Mouse (Mus musculus) CH12.LX (cell line): ENCODE results near the gene D11Wsu47e.

ENCODE experiments used
- BHLHE40 ChIP-seq: IDR thresholded peaks from 2 replicates; pipeline ENCODE4 v1.6.1; 2011; ENCODE audit warnings: mild to moderate bottlenecking, low read depth, low read length, improper control_type of control experiment
- CTCF ChIP-seq, 2 experiments: IDR thresholded peaks in 1 of 2; conservative IDR thresholded peaks in 1 of 2; 2 replicates each; pipeline ENCODE4 v1.5.1; 2011 to 2012; ENCODE audit warnings: low read depth in 2 of 2, low read length in 2 of 2, improper control_type of control experiment in 1 of 2, inconsistent platforms in 1 of 2, mild to moderate bottlenecking in 1 of 2, moderate library complexity in 1 of 2
- ETS1 ChIP-seq: conservative IDR thresholded peaks from 2 replicates; pipeline ENCODE4 v1.6.1; 2012; ENCODE audit warnings: low read depth, mild to moderate bottlenecking, inconsistent platforms, low read length, improper control_type of control experiment, moderate library complexity
- GABPA ChIP-seq: IDR thresholded peaks from 2 replicates; pipeline ENCODE4 v1.6.1; 2012; ENCODE audit warnings: low read depth, low read length, improper control_type of control experiment, inconsistent platforms; ENCODE audit not compliant: insufficient replicate concordance
- IRF4 ChIP-seq: IDR thresholded peaks from 2 replicates; pipeline ENCODE4 v1.6.1; 2014; ENCODE audit warnings: low read depth, mild to moderate bottlenecking, inconsistent platforms, low read length, improper control_type of control experiment
- JUND ChIP-seq: conservative IDR thresholded peaks from 2 replicates; pipeline ENCODE4 v1.6.1; 2011; ENCODE audit warnings: low read depth, low read length, improper control_type of control experiment
- MAZ ChIP-seq: IDR thresholded peaks from 2 replicates; pipeline ENCODE4 v1.6.1; 2012; ENCODE audit warnings: low read depth, mild to moderate bottlenecking, inconsistent platforms, low read length, improper control_type of control experiment, moderate library complexity
- NRF1 ChIP-seq: IDR thresholded peaks from 2 replicates; pipeline ENCODE4 v1.6.1; 2014; ENCODE audit warnings: low read depth, mild to moderate bottlenecking, inconsistent platforms, low read length, improper control_type of control experiment, moderate library complexity
- POLR2A ChIP-seq: IDR thresholded peaks from 2 replicates; pipeline ENCODE4 v1.6.1; 2011; ENCODE audit warnings: low read depth, mild to moderate bottlenecking, improper control_type of control experiment, low read length
- TBP ChIP-seq: conservative IDR thresholded peaks from 2 replicates; pipeline ENCODE4 v1.6.1; 2011; ENCODE audit warnings: low read depth, low read length, improper control_type of control experiment
- TCF12 ChIP-seq: IDR thresholded peaks from 2 replicates; pipeline ENCODE4 v1.6.1; 2014; ENCODE audit warnings: low read depth, mild to moderate bottlenecking, inconsistent platforms, low read length, improper control_type of control experiment
- ZKSCAN1 ChIP-seq: IDR thresholded peaks from 2 replicates; pipeline ENCODE4 v1.6.1; 2012; ENCODE audit warnings: low read depth, inconsistent platforms, low read length, improper control_type of control experiment, borderline replicate concordance

DNA sequence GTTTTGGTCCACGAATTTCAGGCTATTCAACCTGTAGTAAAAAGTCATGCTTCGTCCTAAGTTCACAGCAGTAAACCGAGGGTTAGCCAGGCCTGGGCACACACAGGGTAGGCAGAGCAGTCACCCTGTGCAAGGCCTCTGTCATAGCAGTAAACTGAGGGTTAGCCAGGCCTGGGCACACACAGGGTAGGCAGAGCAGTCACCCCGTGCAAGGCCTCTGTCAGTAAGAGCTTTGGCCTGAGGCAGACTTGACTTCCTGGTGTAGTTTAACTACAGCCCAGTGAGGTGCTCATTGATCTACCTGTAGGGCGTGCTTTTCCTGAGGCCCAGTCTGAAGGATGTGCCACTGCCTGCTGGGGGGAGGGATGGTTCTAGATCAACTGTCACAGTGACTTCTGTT lies 7.1 kb downstream of the D11Wsu47e start:
- no peak for TF ChIP-seq GABPA
- no peak for TF ChIP-seq POLR2A
- TF ChIP-seq BHLHE40, result no peak
- TF ChIP-seq CTCF (conservative IDR thresholded peaks at IDR 0.05 in 1 of 2, IDR thresholded peaks at IDR 0.05 in 1 of 2; ENCODE audit: low read depth in 2 of 2, low read length in 2 of 2), result no peak
- TF ChIP-seq JUND, result no peak
- TF ChIP-seq IRF4, result no peak
- TF ChIP-seq TCF12, result no peak
- no peak for TF ChIP-seq TBP
- no peak for TF ChIP-seq ZKSCAN1
- TF ChIP-seq MAZ, result no peak
- TF ChIP-seq ETS1, result no peak
- TF ChIP-seq NRF1, result no peak
